Mouse (Mus musculus) MEL (cell line): ENCODE results near the gene Terb1.

ENCODE experiments used
- CTCF ChIP-seq, 3 experiments: IDR thresholded peaks in 2 of 3; conservative IDR thresholded peaks in 1 of 3; 2 replicates each; pipeline ENCODE4 v1.5.1; 2011 to 2012; ENCODE audit warnings: low read length in 3 of 3, low read depth in 2 of 3, mild to moderate bottlenecking in 2 of 3, improper control_type of control experiment in 1 of 3, inconsistent platforms in 1 of 3, mixed read lengths in 1 of 3, moderate library complexity in 1 of 3; ENCODE audit not compliant: control insufficient read depth in 1 of 3, insufficient read depth in 1 of 3, poor library complexity in 1 of 3, severe bottlenecking in 1 of 3
- MXI1 ChIP-seq: IDR thresholded peaks from 2 replicates; pipeline ENCODE4 v1.6.1; 2011; ENCODE audit warnings: mild to moderate bottlenecking, low read depth, low read length, improper control_type of control experiment
- POLR2AphosphoS2 ChIP-seq: IDR thresholded peaks from 2 replicates; pipeline ENCODE4 v1.6.1; 2011; ENCODE audit warnings: low read length, improper control_type of control experiment
- ZNF384 ChIP-seq: IDR thresholded peaks from 2 replicates; pipeline ENCODE4 v1.6.1; 2012; ENCODE audit warnings: low read depth, mild to moderate bottlenecking, inconsistent platforms, low read length, improper control_type of control experiment

DNA sequence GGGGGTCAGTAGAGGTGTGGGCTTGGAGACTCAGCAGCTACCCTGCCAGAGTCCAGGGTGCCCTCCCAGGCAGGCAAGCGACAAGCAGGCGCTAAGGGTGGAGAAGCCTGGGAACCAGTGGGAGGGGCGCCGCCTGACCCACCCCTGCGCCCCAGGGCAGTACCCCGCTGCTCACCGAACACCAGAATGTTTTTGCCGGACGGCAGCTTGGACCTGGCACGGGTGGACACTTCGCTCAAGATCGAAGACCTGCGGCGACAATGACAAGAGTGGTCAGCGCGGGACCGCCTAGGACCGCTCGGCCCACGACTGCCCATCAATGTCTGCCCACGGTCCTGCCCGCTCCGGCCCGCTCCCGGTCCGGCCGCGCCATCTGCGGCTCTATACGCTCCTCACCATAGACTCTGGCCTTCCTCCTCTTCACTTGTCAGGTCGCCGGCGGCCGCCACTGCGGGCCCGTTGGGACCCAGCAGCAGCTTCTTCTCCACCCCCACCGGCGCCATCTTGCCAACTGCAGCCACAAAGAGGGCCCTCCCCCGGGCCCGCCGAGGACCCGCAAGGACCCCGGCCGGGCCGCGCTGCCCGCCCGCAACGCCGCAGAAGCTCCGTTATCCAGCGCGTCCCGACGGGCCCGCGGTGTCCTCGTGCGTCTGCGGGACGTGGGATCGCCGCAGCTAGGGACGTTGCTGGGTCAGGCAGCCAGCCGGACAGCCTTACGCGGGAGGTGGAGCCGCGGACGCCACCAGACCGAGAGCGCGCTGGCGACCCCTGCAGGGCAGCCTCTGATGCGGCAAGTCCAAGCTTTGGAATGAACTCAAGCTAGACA is 67.2 kb downstream of the Terb1 start, which contains the start of gene Dync1li2:
- peak; percentile 67 to 93 (median 82); a peak in 5 of 6 replicates for TF ChIP-seq CTCF (IDR thresholded peaks at IDR 0.05 in 2 of 3, conservative IDR thresholded peaks at IDR 0.05 in 1 of 3; ENCODE audit: control insufficient read depth in 1 of 3, insufficient read depth in 1 of 3, low read depth in 2 of 3, low read length in 3 of 3, poor library complexity in 1 of 3, severe bottlenecking in 1 of 3)
- TF ChIP-seq MXI1: peak; percentile 59; the same call in 1 of the 2 replicates
- TF ChIP-seq POLR2AphosphoS2: peak; percentile 62; the same call in 1 of the 2 replicates
- TF ChIP-seq ZNF384: no peak
